8 mouse cellular contexts compared by ENCODE assay signal in the genomic region with DNA sequence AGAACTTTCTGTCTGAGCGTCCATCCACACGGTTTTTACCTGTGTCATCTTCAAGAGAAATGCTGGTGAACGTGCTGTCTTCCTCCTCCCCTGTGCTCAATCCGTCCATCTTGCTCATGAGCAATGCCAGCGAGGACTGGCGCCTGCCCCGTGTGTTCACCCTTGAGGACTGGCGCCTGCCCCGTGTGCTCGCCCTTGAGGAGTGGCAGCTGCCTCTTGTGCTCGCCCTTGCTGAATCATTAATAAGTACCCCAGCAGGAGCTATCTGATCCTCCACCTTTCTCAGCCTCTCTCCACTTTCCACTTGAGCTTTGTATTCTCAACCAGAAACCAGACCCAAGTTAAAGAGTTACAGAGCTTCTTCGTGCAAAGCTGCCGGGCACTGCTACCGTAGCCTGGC. TPM values are rescaled to one million over a fixed set of nuclear protein-coding genes. Genes with fewer than 3 reads are reported as not detected.
DNase-seq lines count a peak whose midpoint lies in the region; ATAC-seq and TF ChIP-seq lines count a peak whose summit lies in the region.

Gene Scoc, minus strand, starts transcription at position 170 of the 400 bp plus-strand sequence.

- no peak within 1 kb of the TSS for H3K4me3 ChIP-seq in left cerebral cortex, adult 2 months
- H3K4me3 ChIP-seq in forebrain, embryonic 16.5 days (replicated peaks; ENCODE audit: low read length) = no peak within 1 kb of the TSS
- no peak within 1 kb of the TSS for H3K4me3 ChIP-seq in hindbrain, embryonic 13.5 days
- no peak within 1 kb of the TSS for H3K4me3 ChIP-seq in midbrain, embryonic 14.5 days (replicated peaks; ENCODE audit: low read depth, low read length)

- H3K4me2 ChIP-seq in forebrain, embryonic 16.5 days (ENCODE audit: low read length) = no peak within 1 kb of the TSS
- no peak within 1 kb of the TSS for H3K4me2 ChIP-seq in hindbrain, embryonic 13.5 days
- H3K4me2 ChIP-seq in midbrain, embryonic 14.5 days (ENCODE audit: low read length) = no peak within 1 kb of the TSS

- no peak within 1 kb of the TSS for H3K9ac ChIP-seq in forebrain, embryonic 16.5 days (replicated peaks; ENCODE audit: low read depth, low read length)
- H3K9ac ChIP-seq in hindbrain, embryonic 13.5 days = no peak within 1 kb of the TSS
- no peak within 1 kb of the TSS for H3K9ac ChIP-seq in midbrain, embryonic 14.5 days (replicated peaks; ENCODE audit: low read length)

- no peaks in the 10 kb centered on the region for H3K36me3 ChIP-seq in forebrain, embryonic 16.5 days (ENCODE audit: control insufficient read depth, insufficient read depth)
- H3K36me3 ChIP-seq in hindbrain, embryonic 13.5 days = no peaks in the 10 kb centered on the region
- H3K36me3 ChIP-seq in midbrain, embryonic 14.5 days (ENCODE audit: control insufficient read depth, insufficient read depth, low read length) = no peaks in the 10 kb centered on the region

- intact Hi-C loops in left cerebral cortex, adult 2 months (cut with DNase I) = no loop called here
- intact Hi-C loops in left cerebral cortex, postnatal 14 days (cut with DNase I) = no loop called here

- no peak within 1 kb of the TSS for H3K27ac ChIP-seq in left cerebral cortex, adult 2 months
- H3K27ac ChIP-seq in forebrain, embryonic 16.5 days (ENCODE audit: low read length) = no peak within 1 kb of the TSS
- no peak within 1 kb of the TSS for H3K27ac ChIP-seq in hindbrain, embryonic 13.5 days
- no peak within 1 kb of the TSS for H3K27ac ChIP-seq in midbrain, embryonic 14.5 days (replicated peaks; ENCODE audit: low read depth, low read length)

- DNase-seq in left cerebral cortex, adult 2 months (ENCODE audit: extremely low spot score in 1 of 2, low spot score in 2 of 2) = no peak
- DNase-seq in left cerebral cortex, adult 11 months (ENCODE audit: low spot score) = no peak
- no peak for DNase-seq in left cerebral cortex, postnatal 14 days (ENCODE audit: low spot score in 2 of 2)
- DNase-seq in midbrain, embryonic 14.5 days = no peak
- DNase-seq in frontal cortex, postnatal 10 days (ENCODE audit: low spot score in 2 of 2) = no peak
- DNase-seq in urinary bladder, postnatal 10 days (ENCODE audit: low spot score) = no peak

- no peak for ATAC-seq in forebrain, embryonic 16.5 days
- ATAC-seq in hindbrain, embryonic 13.5 days (ENCODE audit: low FRiP score) = no peak
- no peak for ATAC-seq in midbrain, embryonic 14.5 days (ENCODE audit: low FRiP score, low TSS enrichment)

- H3K9me3 ChIP-seq in forebrain, embryonic 16.5 days (ENCODE audit: control insufficient read depth, low read length) = no peaks in the 10 kb centered on the region
- no peaks in the 10 kb centered on the region for H3K9me3 ChIP-seq in hindbrain, embryonic 13.5 days
- H3K9me3 ChIP-seq in midbrain, embryonic 14.5 days (ENCODE audit: control insufficient read depth, low read length) = no peaks in the 10 kb centered on the region

- H3K27me3 ChIP-seq in forebrain, embryonic 16.5 days (replicated peaks; ENCODE audit: control insufficient read depth, insufficient read depth, low read length) = no peaks in the 10 kb centered on the region
- no peaks in the 10 kb centered on the region for H3K27me3 ChIP-seq in hindbrain, embryonic 13.5 days
- no peaks in the 10 kb centered on the region for H3K27me3 ChIP-seq in midbrain, embryonic 14.5 days (ENCODE audit: control insufficient read depth, insufficient read depth, low read length)

- H3K4me1 ChIP-seq in forebrain, embryonic 16.5 days (replicated peaks; ENCODE audit: control insufficient read depth, insufficient read depth, low read length) = no peaks in the 10 kb centered on the region
- H3K4me1 ChIP-seq in hindbrain, embryonic 13.5 days (replicated peaks) = no peaks in the 10 kb centered on the region
- no peaks in the 10 kb centered on the region for H3K4me1 ChIP-seq in midbrain, embryonic 14.5 days (ENCODE audit: control insufficient read depth, insufficient read depth, low read length)

- WGBS in forebrain, embryonic 16.5 days = 83% methylated on average over 14 of the region's 14 CpGs
- WGBS in hindbrain, embryonic 13.5 days = 81% methylated on average over 14 of the region's 14 CpGs
- WGBS in midbrain, embryonic 14.5 days = 88% methylated on average over 14 of the region's 14 CpGs

- TF ChIP-seq CTCF in left cerebral cortex, adult 2 months (IDR thresholded peaks at IDR 0.05) = no peak

RNA-seq across cellular contexts. Expression of gene Scoc, which starts in this region (rescaled TPM):
- total RNA-seq in left cerebral cortex, adult 2 months (2021) = 100 to 1,000 TPM; 210 to 211 TPM
- polyA plus RNA-seq in forebrain, embryonic 16.5 days (2015; fragmentation: Nextera tagmentation; extraction: Ambion mirVana) = 245 and 251 TPM in 2 replicates
- polyA plus RNA-seq in hindbrain, embryonic 13.5 days (2015; fragmentation: Nextera tagmentation; extraction: Ambion mirVana) = 226 and 241 TPM in 2 replicates
- 100 to 1,000 TPM; 250 to 264 TPM for total RNA-seq in left cerebral cortex, postnatal 14 days (2021)
- polyA plus RNA-seq in midbrain, embryonic 14.5 days (2014; fragmentation: Nextera tagmentation; extraction: Ambion mirVana) = 278 and 296 TPM in 2 replicates
